Mouse (Mus musculus) kidney, embryonic 16.5 days (tissue): Measurements from ENCODE around the gene Mgrn1. TPM values are rescaled to one million over a fixed set of nuclear protein-coding genes. Genes with fewer than 3 reads are reported as not detected.

Experiments
- polyA plus RNA-seq: library from polyadenylated mRNA; unstranded; fragments of >200 nt; fragmentation: Nextera tagmentation; extraction: Ambion mirVana; gene quantifications from 2 replicates; pipeline ENCODE4 v1.2.1, GENCODE M21; 2015

Mgrn1 gene
- polyA plus RNA-seq, 1 experiment from 2014 or later, result 113 TPM

Other genes with a start within 250 kb of the Mgrn1 start
- gene Vasn, start 246.3 kb upstream of the Mgrn1 start, polyA plus RNA-seq, result 26.8 TPM in 2 replicates
- gene Dnaja3, start 246.3 kb upstream of the Mgrn1 start, polyA plus RNA-seq, result 89.6 and 95.3 TPM in 2 replicates
- 21.4 and 24.0 TPM in 2 replicates for gene Coro7, start 206.5 kb upstream of the Mgrn1 start, polyA plus RNA-seq
- gene Nmral1, start 166.9 kb upstream of the Mgrn1 start, polyA plus RNA-seq, result 96.7 and 100 TPM in 2 replicates
- 117 and 120 TPM in 2 replicates for gene Hmox2, start 159.9 kb upstream of the Mgrn1 start, polyA plus RNA-seq
- 113 and 123 TPM in 2 replicates for gene Cdip1, start 96.0 kb upstream of the Mgrn1 start, polyA plus RNA-seq
- gene 4930562C15Rik, start 50.8 kb upstream of the Mgrn1 start, polyA plus RNA-seq, result 0.30 and 0.85 TPM in 2 replicates
- gene Ubald1, start 5.9 kb upstream of the Mgrn1 start, polyA plus RNA-seq, result 36.2 and 40.4 TPM in 2 replicates
- gene Nudt16l1, start 52.5 kb downstream of the Mgrn1 start, polyA plus RNA-seq, result 171 and 187 TPM in 2 replicates
- 76.8 and 81.3 TPM in 2 replicates for gene Anks3, start 78.0 kb downstream of the Mgrn1 start, polyA plus RNA-seq
- gene Sept12, start 111.6 kb downstream of the Mgrn1 start, polyA plus RNA-seq, result 0.06 TPM in 1 of 2 replicates, not detected in the other
- gene Smim22, start 121.0 kb downstream of the Mgrn1 start, polyA plus RNA-seq, result 12.5 and 15.0 TPM in 2 replicates
- gene Rogdi, start 127.3 kb downstream of the Mgrn1 start, polyA plus RNA-seq, result 117 and 123 TPM in 2 replicates
- 172 and 176 TPM in 2 replicates for gene Glyr1, start 163.6 kb downstream of the Mgrn1 start, polyA plus RNA-seq
- 17.4 and 20.2 TPM in 2 replicates for gene Ubn1, start 163.8 kb downstream of the Mgrn1 start, polyA plus RNA-seq
- 3.2 and 3.4 TPM in 2 replicates for gene Ppl, start 246.2 kb downstream of the Mgrn1 start, polyA plus RNA-seq